Mouse (Mus musculus) liver, adult 2 months (tissue): ENCODE results near the gene Gm17455. TPM values are rescaled to one million over a fixed set of nuclear protein-coding genes. Genes with fewer than 3 reads are reported as not detected.

ENCODE experiments used
- DNase-seq: peaks from one replicate; pipeline ENCODE4 v3.0.0-alpha.2; 2011; ENCODE audit warnings: low read depth, low spot score; ENCODE audit errors: extremely low read depth
- H3K27ac ChIP-seq: fragments of 200-500 bp; replicated peaks from 2 replicates; pipeline ENCODE4 v1.5.1; 2012; ENCODE audit warnings: low read depth, mild to moderate bottlenecking, control low read depth, inconsistent platforms, low read length; ENCODE audit not compliant: insufficient read depth
- H3K27me3 ChIP-seq: fragments of 200-500 bp; 2 replicates; pipeline ENCODE4 v1.6.1; 2012; ENCODE audit warnings: mild to moderate bottlenecking, moderate library complexity, low read length, inconsistent platforms; ENCODE audit not compliant: control insufficient read depth, insufficient read depth
- H3K36me3 ChIP-seq: fragments of 200-500 bp; 2 replicates; pipeline ENCODE4 v1.6.1; 2012; ENCODE audit warnings: low read length, inconsistent platforms; ENCODE audit not compliant: control insufficient read depth, insufficient read depth
- H3K4me1 ChIP-seq: fragments of 200-500 bp; 2 replicates; pipeline ENCODE4 v1.6.1; 2011; ENCODE audit warnings: low read length; ENCODE audit not compliant: control insufficient read depth, insufficient read depth
- H3K4me3 ChIP-seq: fragments of 200-500 bp; 2 replicates; pipeline ENCODE4 v1.5.1; 2011; ENCODE audit warnings: low read depth, mild to moderate bottlenecking, control low read depth, low read length, moderate library complexity; ENCODE audit not compliant: insufficient read depth
- H3K79me2 ChIP-seq: fragments of 200-500 bp; 2 replicates; pipeline ENCODE4 v1.6.1; 2012; ENCODE audit warnings: inconsistent platforms, mild to moderate bottlenecking, low read length, moderate library complexity; ENCODE audit not compliant: control insufficient read depth, insufficient read depth
- H3K9ac ChIP-seq: fragments of 200-500 bp; 2 replicates; pipeline ENCODE4 v1.6.1; 2012; ENCODE audit warnings: low read depth, mild to moderate bottlenecking, control low read depth, inconsistent platforms, low read length
- CTCF ChIP-seq: fragments of 200-500 bp; IDR thresholded peaks from 2 replicates; pipeline ENCODE4 v1.5.1; 2011; ENCODE audit warnings: low read depth, low read length, control low read depth
- POLR2A ChIP-seq: fragments of 200-500 bp; IDR thresholded peaks from 2 replicates; pipeline ENCODE4 v1.6.1; 2011; ENCODE audit warnings: low read length, control low read depth; ENCODE audit not compliant: insufficient read depth; ENCODE audit errors: extremely low read depth
- WGBS: fragments of 180-500 bp; shearing (Covaris S2); methylation state at CpG from one replicate; pipeline ENCODE4 v1.1.7; 2018; 5-methylcytosine and 5-hydroxymethylcytosine counted together
- polyA plus RNA-seq: library from polyadenylated mRNA; depleted of rRNA; stranded (reverse); fragments of >200 nt; gene quantifications from 2 replicates; pipeline ENCODE4 v1.2.3, GENCODE M21; 2012
- total RNA-seq: library from RNA; depleted of rRNA; stranded (reverse); fragments of >200 nt; gene quantifications from 2 replicates; pipeline ENCODE4 v1.2.3, GENCODE M21; 2014

The Gm17455 gene
- total and polyA plus RNA-seq, 2 experiments: not detected

- Histone ChIP-seq H3K9ac (no peak overlapping the region), H3K79me2 (no peaks in the 10 kb centered on the region), H3K27me3 (no peaks in the 10 kb centered on the region), H3K4me3 (no peak overlapping the region), H3K36me3 (no peaks in the 10 kb centered on the region), H3K27ac (no peak overlapping the region), H3K4me1 (0 out of 2 replicates have a peak, but pooled peaks cover 1% of the 10 kb centered on the region)
- TF ChIP-seq POLR2A (no peak), CTCF (no peak)
- 71% methylated on average over 16 of the region's 16 CpGs for WGBS
- DNase-seq: no peak
Observed at GRCm38 (mm10) chr10:60376704-60377103, 22.8 kb upstream of the Gm17455 start.

DNA sequence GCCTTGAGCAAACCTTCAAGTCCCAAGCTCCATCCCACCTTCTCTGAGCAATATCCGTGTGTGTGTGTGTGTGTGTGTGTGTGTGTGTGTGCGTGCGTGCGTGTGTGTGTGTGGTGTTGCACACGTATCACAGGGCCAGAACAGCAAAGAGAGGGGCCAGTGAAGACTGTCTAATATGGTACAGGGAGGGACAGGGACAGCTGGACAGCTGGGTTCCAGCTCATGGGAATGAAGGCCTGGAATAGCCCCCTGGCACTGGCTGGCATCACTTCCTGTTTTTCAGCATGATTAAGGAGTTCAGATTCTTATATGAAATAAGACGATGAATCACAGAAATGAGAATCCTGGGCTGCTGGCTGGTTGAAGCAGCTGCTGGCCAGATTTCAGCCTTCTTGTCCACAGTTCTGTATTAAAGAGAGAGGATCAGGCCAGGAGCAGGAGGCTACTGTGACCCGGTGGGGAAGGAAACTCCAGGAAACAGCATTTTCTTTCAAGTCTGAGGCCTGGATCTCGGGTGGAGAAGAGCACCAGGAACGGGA lies 20.0 kb upstream of the Gm17455 start:
- TF ChIP-seq POLR2A (no peak), CTCF (no peak)
- Histone ChIP-seq H3K79me2 (no peaks in the 10 kb centered on the region), H3K4me3 (no peak overlapping the region), H3K36me3 (no peaks in the 10 kb centered on the region), H3K9ac (no peak overlapping the region), H3K27me3 (no peaks in the 10 kb centered on the region), H3K27ac (peak overlapping the region; percentile 4; the same call in 1 of the 2 replicates), H3K4me1 (0 out of 2 replicates have a peak, but pooled peaks cover 1% of the 10 kb centered on the region)
- no peak for DNase-seq
- 76% methylated on average over 9 of the region's 9 CpGs for WGBS

DNA sequence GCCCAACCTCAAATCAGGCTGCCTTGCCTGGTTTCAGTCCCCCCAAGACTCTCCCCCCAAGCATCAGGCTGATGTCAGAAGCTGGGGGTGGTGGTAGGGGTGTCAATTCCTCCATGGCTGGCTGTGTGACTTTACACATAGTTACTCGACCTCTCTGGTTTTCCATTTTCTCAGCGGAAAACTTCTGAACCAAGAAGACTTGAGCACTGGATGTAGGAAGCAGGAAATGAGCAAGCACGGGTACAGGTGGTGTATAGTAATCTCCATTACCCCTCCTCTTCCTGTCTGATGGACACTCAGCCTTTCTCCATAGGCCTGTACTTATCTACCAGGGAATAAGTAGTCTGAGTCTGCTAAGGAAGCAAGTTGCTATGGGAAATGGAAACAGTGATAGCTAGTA lies 19.3 kb upstream of the Gm17455 start:
- Histone ChIP-seq H3K27ac (peak overlapping the region; percentile 4; the same call in 1 of the 2 replicates), H3K79me2 (no peaks in the 10 kb centered on the region), H3K4me3 (no peak overlapping the region), H3K27me3 (no peaks in the 10 kb centered on the region), H3K9ac (no peak overlapping the region), H3K4me1 (0 out of 2 replicates have a peak, but pooled peaks cover 1% of the 10 kb centered on the region), H3K36me3 (no peaks in the 10 kb centered on the region)
- no peak for DNase-seq
- TF ChIP-seq CTCF (no peak), POLR2A (no peak)
- WGBS: 59% methylated on average over 3 of the region's 3 CpGs

DNA sequence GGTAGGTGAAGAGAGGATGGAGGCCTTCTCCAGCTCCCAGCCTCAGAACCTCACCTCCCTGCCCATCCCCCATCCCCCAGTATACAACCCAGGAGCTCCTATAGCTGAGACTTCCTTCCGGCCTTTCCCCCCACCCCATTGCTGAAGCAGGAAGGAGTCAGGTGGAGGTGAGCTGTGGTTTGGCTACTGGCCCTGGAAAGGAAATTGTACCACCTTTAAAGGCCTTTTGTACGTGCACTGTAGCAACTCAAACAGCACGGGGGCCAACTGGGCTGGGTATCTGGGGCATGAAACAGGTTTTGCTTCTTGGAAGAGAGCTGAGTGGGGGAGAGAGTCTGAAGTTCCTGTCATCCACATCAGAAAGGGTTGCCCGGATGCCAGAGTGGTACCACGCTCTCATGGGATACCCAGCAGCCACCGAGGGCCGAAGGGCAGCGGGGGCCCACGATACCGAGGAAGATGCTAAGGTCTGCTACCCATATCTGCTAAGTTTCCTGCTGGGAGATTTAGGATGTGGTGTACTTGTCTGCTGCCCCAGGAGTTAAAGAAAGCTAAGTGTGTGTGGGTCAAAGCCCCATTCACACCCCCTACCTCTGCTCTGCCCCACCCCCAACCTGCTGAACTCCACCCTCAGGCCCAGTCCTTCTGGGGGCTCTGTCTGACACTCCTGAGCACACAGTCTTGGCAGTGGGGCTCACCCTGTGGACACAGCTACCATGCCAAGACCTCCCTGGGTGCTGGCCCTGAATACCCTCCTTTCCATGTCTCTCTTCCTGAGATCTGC lies 18.2 kb upstream of the Gm17455 start:
- TF ChIP-seq CTCF: no peak
- TF ChIP-seq POLR2A: no peak
- DNase-seq: no peak
- Histone ChIP-seq H3K4me1 (0 out of 2 replicates have a peak, but pooled peaks cover 1% of the 10 kb centered on the region), H3K27ac (no peak overlapping the region), H3K79me2 (no peaks in the 10 kb centered on the region), H3K9ac (no peak overlapping the region), H3K4me3 (no peak overlapping the region), H3K36me3 (no peaks in the 10 kb centered on the region), H3K27me3 (no peaks in the 10 kb centered on the region)
- WGBS: 82% methylated on average over 10 of the region's 10 CpGs

DNA sequence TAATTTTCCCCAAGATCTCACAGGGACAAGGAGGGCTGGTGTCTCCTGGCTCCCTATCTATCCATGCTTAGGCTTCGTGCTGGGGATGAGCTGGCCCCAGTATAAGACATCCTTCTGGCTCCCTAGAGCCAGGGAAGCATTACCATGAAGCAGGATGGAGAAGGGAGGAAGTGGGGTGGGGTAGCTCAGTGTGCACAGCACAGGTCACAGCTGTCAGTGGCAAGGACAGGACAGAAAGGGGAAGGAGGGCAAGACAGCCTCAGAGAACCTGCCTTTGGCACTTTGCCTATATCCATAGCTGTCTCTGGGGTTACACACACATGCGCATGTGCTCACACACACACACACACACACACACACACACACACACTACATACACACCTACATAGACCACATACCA lies 11.2 kb upstream of the Gm17455 start:
- no peak overlapping the region for H3K9ac ChIP-seq
- H3K4me1 ChIP-seq: peaks cover 3% of the 10 kb centered on the region; the same call in 1 of the 2 replicates
- H3K4me3 ChIP-seq: no peak overlapping the region
- H3K79me2 ChIP-seq: no peaks in the 10 kb centered on the region
- 77% methylated on average over 2 of the region's 2 CpGs for WGBS
- no peak overlapping the region for H3K27ac ChIP-seq
- H3K36me3 ChIP-seq: no peaks in the 10 kb centered on the region
- DNase-seq: no peak
- TF ChIP-seq CTCF: no peak
- TF ChIP-seq POLR2A: no peak
- no peaks in the 10 kb centered on the region for H3K27me3 ChIP-seq

DNA sequence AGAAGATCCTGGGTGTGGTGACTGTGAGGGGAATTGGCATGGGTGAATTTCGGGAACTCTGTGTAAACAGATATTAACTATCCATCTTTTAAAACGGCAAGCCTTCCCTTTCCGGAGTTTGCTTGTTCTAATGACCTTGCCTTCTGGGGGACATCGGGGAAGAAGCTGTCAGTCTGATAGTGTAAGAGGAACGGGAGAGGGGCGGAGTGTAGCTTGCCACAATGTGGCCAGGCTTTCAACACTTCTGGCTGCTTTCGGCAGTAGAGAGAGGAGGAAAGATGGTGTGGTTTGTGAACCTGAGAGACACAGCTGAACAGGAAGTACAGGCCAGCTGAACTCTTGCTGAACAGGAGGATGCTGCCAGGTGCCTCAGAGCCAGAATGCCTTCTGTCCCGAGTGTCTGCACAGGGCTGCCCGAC lies 10.1 kb upstream of the Gm17455 start:
- Histone ChIP-seq H3K27me3 (no peaks in the 10 kb centered on the region), H3K79me2 (no peaks in the 10 kb centered on the region), H3K27ac (no peak overlapping the region), H3K4me3 (no peak overlapping the region), H3K36me3 (no peaks in the 10 kb centered on the region), H3K9ac (no peak overlapping the region), H3K4me1 (peaks cover 3% of the 10 kb centered on the region; the same call in 1 of the 2 replicates)
- WGBS: 21% methylated on average over 9 of the region's 9 CpGs
- TF ChIP-seq POLR2A: no peak
- no peak for TF ChIP-seq CTCF
- DNase-seq: no peak
